26 mouse cellular contexts compared by ENCODE assay signal in genomic region chr3:84820654-84821201, GRCm38 (mm10). TPM values are rescaled to one million over a fixed set of nuclear protein-coding genes. Genes with fewer than 3 reads are reported as not detected.
A peak's percentile ranks its signal among the peaks of the same experiment; 100 is the strongest.
DNase-seq lines count a peak whose midpoint lies in the region; ATAC-seq and TF ChIP-seq lines count a peak whose summit lies in the region.
"Had no signal": no experiment of that assay in that cellular context is flagged by ENCODE, and none has a peak within 500 bp of the region (broad histone marks: within the 10 kb centered on the region; RNA-seq: fewer than 3 reads in every experiment).

No protein-coding gene starts in this region.

- 0 out of 2 replicates have a peak, but pooled peaks have one; percentile 40 for ATAC-seq in monocyte, adult 5-6 weeks (replicated peaks; ENCODE audit: insufficient number of reproducible peaks, low FRiP score, low TSS enrichment, poor library complexity, severe bottlenecking)
- ATAC-seq: activated CD4-positive, CD25-positive, alpha-beta regulatory T cell, adult 4 months; forebrain, embryonic 14.5 days; hindbrain, postnatal 0 days; inflammation-experienced regulatory T-cells, adult 6 months; intestine, postnatal 0 days; Patski had no signal

- DNase-seq in ES-CJ7 (ENCODE audit: low read depth, low spot score) = peak; percentile 33
- DNase-seq in R1 (ENCODE audit: low read depth, low spot score) = peak; percentile 91
- no peak for DNase-seq in layer of hippocampus, adult 2 months (ENCODE audit: low spot score in 2 of 2)
- no peak for DNase-seq in cerebellum, adult 18-20 months
- no peak for DNase-seq in left cerebral cortex, adult 9 months (ENCODE audit: low spot score in 2 of 2)
- DNase-seq: adrenal gland, adult 8-10 months; adrenal gland, postnatal 25 days; cerebellum, adult 2 months; cerebellum, adult 9-11 months; cerebellum, postnatal 25 days; gastrocnemius, postnatal 25 days; heart, adult 2 months; heart, postnatal 14 days; heart, postnatal 4 days had no signal

- no peak overlapping the region for H3K27ac ChIP-seq in layer of hippocampus, adult 2 months
- H3K27ac ChIP-seq: embryonic facial prominence, embryonic 12.5 days; embryonic facial prominence, embryonic 15.5 days; heart, adult 2 months; heart, embryonic 10.5 days; heart, embryonic 13.5 days; hindbrain, embryonic 14.5 days; hindbrain, postnatal 0 days had no signal

- no peak for TF ChIP-seq CTCF in layer of hippocampus, adult 2 months (conservative IDR thresholded peaks at IDR 0.05)

- H3K4me3 ChIP-seq in layer of hippocampus, adult 2 months = no peak overlapping the region
- H3K4me3 ChIP-seq: embryonic facial prominence, embryonic 12.5 days; embryonic facial prominence, embryonic 15.5 days; heart, adult 2 months; heart, embryonic 10.5 days; heart, embryonic 13.5 days had no signal

RNA-seq across cellular contexts. Expression of gene Fbxw7, which starts 5.7 kb away (rescaled TPM):
- 48.2 to 60.5 TPM (median 53.6 TPM) in 3 replicates for total RNA-seq in monocyte, adult 5-6 weeks (2017)
- total RNA-seq in layer of hippocampus, adult 2 months (2021) = 100 to 1,000 TPM; 156 to 160 TPM

Comparison
In these comparisons a context has a peak if more than half of its experiments do, and no peak if none do; other contexts are left out.
1. DNase-seq: peak in ES-CJ7 (single experiment) and R1 (single experiment); none in layer of hippocampus, adult 2 months (0 of 2), cerebellum, adult 18-20 months (0 of 2) and left cerebral cortex, adult 9 months (0 of 2).